Mouse (Mus musculus): Measurements from ENCODE around the gene Zfyve21. TPM values are rescaled to one million over a fixed set of nuclear protein-coding genes. Genes with fewer than 3 reads are reported as not detected.

The Zfyve21 gene
- total RNA-seq (2021), result 10 to 100 TPM; 10.4 to 16.2 TPM
- long read RNA-seq, experiment 1, transcript Zfyve21-207 (8 exons, 794 nt), result major isoform, 19 of 43 reads
- long read RNA-seq, experiment 1, transcript Zfyve21-201 (7 exons, 1,308 nt), result minor isoform, 10 of 43 reads
- long read RNA-seq, experiment 1, transcript Zfyve21-204 (8 exons, 1,265 nt), result minor isoform, 5 of 43 reads
- long read RNA-seq, experiment 1, partial matches to known transcripts, result 0 of 43 reads
- long read RNA-seq, experiment 1, other reads (novel, unspliced or antisense), result 9 of 43 reads
- long read RNA-seq, experiment 2, transcript Zfyve21-201 (7 exons, 1,308 nt), result minor isoform, 11 of 50 reads
- long read RNA-seq, experiment 2, transcript Zfyve21-204 (8 exons, 1,265 nt), result minor isoform, 8 of 50 reads
- long read RNA-seq, experiment 2, transcript Zfyve21-207 (8 exons, 794 nt), result major isoform, 25 of 50 reads
- long read RNA-seq, experiment 2, partial matches to known transcripts, result 0 of 50 reads
- long read RNA-seq, experiment 2, other reads (novel, unspliced or antisense), result 6 of 50 reads

DNA sequence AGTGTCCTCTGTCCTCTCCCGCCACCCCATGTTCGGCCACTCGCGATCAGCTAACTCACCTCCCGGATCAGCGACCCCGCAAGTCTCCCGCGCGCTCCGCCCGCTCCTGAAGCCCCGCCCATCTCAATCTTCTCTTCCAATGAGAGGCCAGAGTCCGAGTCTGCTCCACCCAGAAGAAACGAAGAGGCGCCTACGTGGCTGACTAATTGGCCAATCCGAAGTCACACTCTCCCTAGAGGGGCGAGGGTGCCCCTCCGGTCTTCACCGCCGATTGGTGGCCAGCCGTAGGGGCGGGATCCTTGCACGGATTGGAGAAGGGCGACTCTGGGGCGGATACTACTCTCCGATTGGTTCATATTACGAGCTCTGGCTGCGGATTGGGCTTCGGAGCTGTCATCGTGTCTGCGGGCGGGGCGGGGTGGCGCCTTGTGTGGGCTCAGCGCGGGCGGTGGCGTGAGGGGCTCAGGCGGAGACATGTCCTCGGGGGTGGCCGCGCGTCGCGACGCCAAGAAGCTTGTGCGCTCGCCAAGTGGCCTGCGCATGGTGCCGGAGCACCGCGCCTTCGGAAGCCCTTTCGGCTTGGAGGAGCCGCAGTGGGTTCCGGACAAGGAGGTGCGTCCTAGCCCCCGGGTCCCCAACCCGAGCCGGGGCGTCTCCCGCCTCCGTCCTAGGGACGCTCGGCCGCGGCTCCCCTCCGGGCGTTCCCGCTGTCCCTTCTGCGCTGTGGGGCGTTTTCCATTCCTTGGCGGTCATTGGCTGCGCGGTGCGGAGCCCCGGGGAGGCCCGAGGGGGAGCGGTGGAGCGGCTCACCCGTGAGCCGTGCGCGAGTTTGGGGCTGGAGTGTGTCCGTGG lies at the start of gene Zfyve21, which contains the start of gene Xrcc3:
Gene Zfyve21, plus strand, starts transcription at position 405 of the 852 bp plus-strand sequence.
Gene Xrcc3, minus strand, starts transcription at position 108 of the 852 bp plus-strand sequence.
- intact Hi-C loops (cut with DNase I), result no loop called here
- DNase-seq, result peak; percentile 93 to 98

DNA sequence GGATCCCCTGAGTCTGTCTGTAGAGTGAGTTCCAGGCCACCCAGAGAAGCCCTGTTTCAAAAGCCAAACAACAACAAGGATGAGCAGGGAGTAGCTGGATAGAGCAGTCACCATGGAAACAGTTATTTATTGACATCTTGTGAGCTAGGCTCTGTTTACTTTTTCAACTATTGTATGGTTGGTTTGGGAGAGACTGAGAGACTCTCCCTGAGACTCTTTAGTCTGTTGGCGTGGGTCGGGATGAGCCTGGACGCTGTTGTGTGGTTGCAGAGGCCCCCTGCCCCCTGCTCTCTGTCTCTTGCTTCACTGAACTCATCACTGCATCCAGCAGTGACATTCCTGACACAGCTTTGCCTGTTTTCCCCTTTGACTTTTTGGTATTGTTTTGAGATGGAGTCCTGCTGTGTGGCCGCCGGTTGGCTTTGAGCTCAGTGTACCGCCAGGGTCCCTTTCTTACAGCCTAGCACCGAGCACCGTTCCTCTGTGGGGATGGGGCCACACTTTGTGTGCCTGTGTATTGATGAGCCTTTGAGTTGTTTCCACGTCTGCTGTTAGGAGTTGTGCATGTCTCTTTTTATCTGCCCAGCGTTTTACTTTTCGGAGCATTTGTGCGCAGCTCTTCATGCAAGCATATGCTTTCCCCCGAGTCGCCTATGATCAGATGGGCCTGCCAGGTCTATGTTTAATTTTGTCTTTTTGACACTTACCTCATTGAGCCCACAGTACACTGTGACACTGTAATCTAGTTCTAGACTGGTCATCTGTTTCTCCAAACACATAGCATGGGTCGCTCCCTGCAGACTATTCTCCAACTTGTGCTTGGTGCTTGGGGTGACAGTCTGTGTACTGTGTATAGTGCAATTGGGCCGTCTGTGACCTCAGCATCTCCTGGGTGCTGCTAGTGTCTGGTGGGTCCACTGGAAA lies 47.4 kb upstream of the Zfyve21 start:
- no peak for DNase-seq
- intact Hi-C loops (cut with DNase I), result no loop called here

DNA sequence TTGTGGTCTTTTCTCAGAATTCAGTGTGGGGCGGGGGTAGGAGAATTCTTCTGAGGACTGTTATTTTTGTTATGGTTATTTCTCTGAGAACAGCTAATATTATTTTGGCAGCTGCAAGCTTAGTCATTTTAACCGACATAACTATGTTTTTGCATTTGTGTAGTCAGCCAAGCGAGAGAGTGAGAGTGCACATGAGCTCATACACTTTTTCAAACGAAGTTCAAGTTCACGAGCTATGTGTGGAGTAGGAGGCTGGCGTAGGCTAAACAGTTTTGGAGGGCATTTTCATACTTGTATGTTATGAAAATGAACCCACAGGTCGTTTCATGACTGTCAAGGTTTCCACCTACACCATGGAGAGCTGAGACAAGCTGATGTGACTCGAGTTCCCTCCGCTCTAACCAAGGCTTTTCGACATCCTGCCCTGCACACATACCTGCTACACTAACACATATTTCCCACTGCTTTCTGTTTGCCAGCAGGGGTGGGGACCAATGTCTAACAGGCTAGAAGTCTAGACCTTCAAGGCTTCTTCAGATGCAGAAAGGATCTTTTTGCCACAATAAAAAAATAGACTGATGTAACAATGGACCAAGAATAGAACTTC lies 45.5 kb upstream of the Zfyve21 start:
- intact Hi-C loops (cut with DNase I), result no loop called here
- DNase-seq, result no peak

DNA sequence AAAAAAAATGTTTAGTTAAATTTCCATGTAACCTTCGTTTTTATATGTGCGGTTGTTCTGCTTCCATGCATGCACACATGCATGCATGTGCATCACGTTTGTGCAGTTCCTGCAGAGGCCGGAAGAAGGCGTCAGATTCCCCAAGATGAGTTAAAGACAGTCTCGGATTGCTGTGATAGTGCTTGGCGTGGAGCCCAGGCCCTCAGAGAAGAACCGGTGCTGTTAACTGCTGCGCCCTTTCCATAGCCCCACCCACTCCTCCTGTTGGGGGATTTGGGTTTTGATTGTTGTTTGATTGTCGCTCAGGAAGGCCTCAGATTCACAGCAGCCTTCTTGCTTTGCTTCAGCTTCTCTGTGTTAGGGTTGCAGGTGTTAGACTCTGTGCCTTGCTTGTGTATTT lies 44.7 kb upstream of the Zfyve21 start:
- intact Hi-C loops (cut with DNase I), result no loop called here
- DNase-seq, result peak; percentile 36 to 47

DNA sequence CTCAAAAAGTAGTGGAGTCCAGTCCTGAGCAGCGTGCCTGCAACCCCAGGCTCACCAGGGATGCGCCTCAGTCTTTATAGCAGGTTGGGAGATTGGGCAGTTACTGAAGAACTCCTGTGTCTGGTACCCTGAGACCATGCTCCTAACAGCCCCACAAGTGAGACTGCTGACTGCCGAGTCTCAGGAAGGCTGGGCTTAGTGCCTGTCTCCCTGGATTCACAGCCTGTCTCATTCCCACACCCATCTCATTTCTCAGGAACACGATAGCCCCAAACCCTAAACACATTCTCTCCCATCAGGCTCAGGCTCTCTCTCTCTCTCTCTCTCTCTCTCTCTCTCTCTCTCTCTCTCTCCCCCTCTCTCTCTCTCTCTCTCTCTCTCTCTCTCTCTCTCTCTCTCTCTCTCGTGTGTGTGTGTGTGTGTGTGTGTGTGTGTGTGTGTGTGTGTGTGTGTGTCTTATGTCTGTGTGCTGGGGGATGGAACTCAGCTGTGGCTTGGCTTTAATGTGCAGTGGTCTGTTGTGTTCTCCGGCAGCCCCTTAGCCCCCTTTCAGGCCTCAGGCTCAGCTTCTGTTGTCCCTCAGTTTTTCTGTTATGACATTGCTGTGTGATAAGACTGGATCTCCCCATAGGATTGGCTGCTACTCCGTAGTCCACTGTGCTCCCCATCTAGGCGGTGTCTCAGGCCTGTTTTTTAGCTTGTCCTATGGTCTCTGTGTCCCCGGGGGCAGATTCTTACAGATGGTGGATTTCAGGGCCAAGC lies 44.0 kb upstream of the Zfyve21 start:
- DNase-seq, result peak in 1 of 2 experiments; percentile 13
- intact Hi-C loops (cut with DNase I), result no loop called here

DNA sequence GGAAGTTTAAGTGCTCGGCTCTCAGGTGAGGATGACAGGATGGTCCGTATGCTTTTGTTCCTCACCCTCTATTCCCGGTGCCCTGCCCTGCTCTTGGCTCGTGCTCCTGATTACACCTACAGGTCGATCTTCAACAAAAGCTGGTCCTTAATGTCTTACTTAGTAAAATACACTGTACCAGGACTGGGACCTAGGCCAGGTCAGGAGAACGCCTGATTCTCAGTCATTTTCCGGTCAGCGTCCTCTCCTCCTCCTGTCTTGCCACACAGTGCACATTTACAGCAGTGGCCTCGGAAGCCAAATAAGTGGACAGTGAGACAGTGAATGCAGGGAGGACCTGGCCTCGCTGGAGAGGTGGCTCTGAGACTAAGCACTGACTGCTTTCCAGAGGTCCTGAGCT lies 43.3 kb upstream of the Zfyve21 start:
- intact Hi-C loops (cut with DNase I), result no loop called here
- DNase-seq, result peak in 1 of 2 experiments; percentile 11

DNA sequence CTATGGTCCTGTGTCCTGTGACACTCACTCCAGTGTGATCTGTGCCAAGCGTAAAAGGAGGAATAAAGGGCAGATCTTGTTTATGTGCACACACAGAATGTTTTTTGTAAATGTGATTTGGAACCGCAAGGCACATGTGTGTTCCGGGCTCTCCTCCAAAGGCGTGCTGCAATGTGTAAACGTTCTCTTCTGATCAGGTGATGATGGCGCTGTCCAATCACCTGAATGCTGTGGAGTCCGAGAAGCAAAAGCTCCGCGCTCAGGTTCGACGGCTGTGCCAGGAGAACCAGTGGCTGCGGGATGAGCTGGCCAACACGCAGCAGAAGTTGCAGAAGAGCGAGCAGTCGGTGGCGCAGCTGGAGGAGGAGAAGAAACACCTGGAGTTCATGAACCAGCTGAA lies 39.8 kb upstream of the Zfyve21 start:
- intact Hi-C loops (cut with DNase I), result no loop called here
- no peak for DNase-seq

DNA sequence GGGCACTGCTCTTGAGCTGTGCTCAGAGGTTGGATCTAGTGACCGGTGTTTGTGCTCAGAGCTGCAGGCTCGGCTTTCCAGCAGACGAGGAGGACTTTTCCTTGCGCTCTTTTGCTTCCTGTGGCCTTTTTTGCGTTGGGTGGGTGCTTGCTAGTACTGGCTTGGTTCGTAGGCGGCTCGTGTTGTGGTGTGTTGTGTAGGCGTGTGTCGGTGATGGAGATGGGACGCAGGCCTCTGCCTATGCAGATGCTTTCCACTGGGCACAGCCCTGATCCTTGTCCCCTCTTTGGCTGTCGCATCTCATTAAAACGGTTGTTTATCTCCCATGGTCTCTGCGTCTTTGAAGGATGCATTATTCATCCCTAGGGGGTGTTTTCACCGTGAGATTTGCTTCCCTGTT lies 39.1 kb upstream of the Zfyve21 start:
- DNase-seq, result no peak
- intact Hi-C loops (cut with DNase I), result no loop called here

DNA sequence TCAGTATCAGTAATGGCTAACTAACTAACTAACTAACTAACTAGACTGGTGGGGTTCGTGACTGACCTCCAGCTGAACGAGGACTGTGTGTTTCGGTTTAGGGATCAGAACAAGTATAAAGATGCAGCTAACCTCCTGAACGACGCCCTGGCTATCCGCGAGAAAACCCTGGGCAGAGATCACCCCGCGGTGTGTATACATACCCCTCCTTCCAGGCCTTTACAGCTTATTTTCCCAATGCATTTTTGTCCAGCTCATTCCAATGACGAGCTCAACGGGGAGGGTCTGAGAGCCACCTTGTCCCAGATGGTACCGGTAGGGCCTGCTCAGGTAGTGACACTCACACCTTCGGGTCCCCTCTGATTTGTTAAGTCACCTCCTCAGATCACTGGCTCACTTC lies 36.1 kb upstream of the Zfyve21 start:
- DNase-seq, result no peak
- intact Hi-C loops (cut with DNase I), result no loop called here

DNA sequence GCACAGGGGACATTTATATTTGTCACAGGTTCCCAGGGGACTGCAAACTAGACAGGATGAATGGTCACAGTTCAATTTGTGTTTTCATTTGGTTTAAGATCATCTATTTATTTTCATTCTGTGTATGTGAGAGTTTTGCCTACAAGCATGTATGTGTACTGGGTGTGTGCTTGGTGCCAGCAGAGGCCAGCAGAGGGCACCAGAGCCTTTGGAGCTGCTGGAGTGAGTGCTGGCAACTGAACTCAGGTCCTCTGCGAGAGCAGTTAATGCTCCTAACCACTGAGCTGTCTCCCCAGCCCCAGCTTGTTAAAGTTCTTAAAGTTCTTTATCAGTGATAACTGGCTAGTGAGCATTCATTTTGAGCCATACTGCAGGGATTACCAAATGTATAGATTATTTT lies 34.4 kb upstream of the Zfyve21 start:
- intact Hi-C loops (cut with DNase I), result no loop called here
- no peak for DNase-seq

DNA sequence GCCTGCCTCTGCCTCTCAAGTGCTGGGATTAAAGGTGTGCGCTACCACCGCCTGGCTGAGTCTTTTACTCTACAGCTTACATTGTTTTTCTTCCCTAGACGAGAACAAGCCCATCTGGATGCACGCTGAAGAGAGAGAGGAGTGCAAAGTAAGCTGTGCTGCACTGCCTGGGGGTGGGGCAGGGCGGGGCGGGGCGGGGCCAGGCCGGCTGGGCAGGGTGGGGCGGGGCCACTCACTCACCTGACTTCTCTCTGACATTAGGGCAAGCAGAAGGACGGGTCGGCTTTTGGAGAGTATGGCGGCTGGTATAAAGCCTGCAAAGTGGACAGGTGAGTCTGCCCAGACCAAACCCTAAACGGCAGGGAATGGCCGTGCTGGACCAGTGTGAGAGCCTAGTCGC lies 28.8 kb upstream of the Zfyve21 start:
- intact Hi-C loops (cut with DNase I), result no loop called here
- no peak for DNase-seq

DNA sequence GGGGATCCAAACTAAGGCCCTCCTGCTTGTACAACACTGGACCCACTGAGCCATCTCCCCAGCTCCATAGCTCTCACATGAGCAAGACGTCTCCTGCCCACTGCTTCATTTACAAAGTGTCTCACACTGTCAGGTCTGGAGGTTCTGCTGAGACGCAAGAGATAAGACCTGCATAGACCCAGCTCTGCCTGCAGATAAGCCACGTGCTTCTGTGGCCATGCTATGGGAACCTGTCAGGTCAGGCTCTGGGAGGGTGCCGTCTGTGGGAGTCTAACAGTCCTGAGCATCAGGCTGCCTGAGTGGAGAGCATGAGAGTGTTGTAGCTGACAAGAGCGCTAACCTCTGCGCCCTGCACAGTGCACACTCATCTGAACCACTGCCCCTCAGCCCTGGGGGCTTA lies 27.0 kb upstream of the Zfyve21 start:
- intact Hi-C loops (cut with DNase I), result no loop called here

DNA sequence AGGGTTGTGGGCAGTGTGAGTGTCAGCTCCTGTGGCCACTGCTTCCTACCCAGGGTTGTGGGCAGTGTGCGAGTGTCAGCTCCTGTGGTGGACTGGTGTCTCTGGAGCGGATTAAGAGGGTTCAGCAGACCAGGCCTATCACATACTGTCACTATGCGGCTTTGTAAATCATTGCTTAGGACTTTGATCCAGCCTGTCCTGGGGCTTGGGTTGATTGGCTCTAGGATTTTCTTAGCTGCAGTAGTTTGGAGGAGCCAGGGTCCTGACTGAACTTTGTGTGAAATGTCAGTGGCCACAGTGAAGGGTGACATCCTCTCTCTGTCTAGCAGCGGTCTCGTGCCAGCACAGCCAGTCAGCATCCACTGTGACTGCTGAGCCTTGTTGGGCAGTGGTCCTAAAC lies 23.9 kb upstream of the Zfyve21 start:
- no peak for DNase-seq
- intact Hi-C loops (cut with DNase I), result no loop called here

More for the DNA sequence above, 27.0 kb upstream of the Zfyve21 start:
- no peak for DNase-seq

DNA sequence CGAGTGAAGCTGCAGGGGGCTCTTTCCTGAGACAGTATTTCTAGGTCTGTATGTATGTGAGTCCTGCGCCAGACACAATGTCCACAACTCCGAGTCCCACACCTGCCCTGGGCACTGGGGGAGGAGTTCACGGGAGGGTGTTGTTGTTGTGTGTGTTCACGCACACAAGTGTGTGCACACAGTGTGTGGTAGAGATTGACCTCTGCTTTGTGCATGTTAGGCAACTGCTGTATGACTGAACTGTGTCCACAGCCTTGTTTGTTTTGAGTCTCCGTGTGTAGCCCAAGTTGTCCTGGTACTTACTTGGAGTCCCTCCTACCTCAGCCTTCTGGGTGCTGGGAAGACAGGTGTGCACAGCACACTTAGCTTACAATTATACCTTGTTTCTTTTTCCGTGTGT lies 23.3 kb upstream of the Zfyve21 start:
- no peak for DNase-seq
- intact Hi-C loops (cut with DNase I), result no loop called here

DNA sequence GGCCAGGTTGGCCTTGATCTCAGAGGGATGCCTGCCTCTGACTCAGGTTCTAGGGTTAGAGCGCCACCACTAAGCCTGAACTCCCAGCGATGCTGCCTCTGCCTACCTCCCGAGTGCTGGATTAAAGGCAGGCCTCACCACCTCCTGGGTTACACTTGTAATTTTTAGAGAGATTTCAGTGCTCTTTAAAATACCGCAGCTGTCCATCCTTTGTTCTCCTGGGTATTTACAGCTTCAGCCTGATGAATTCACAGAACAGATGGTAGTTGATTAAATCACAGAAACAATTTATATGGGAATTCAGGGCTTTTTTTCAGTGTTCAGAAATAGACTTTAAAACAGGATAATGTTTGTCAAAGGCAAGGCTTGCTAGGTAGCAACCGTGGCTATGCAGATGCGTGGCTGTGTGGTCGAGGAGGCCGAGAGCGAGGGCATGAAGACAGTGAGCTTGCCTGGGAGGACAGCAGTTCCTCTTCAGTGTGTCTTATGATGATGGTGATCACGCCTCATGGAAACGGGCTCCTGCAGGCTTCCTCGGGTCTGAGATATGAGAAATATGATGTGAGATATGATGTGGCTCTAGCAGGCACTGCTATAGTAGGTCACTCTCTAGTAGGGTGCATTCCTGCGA lies 22.4 kb upstream of the Zfyve21 start:
- no peak for DNase-seq
- intact Hi-C loops (cut with DNase I), result no loop called here

DNA sequence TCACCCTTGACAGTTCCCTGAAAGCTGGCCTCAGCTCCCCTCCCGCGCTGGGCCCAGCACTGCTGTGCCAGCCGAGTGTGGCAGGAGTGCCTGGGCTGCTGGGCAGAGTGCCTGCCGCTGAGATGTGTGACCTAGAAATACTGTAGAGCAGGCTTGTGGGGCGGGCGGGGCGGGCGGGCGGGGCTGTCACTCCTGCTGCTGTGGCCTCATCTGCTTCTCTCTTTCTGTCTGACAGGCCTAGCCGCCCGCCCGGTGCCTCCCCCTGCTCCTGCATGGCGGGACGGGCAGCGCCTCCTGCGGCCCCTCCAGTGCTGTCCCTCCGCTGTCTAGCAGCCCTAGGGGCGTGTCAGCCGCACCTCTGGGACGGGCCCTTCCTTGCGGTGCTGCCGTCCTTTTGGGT lies 19.9 kb upstream of the Zfyve21 start:
- intact Hi-C loops (cut with DNase I), result no loop called here

DNA sequence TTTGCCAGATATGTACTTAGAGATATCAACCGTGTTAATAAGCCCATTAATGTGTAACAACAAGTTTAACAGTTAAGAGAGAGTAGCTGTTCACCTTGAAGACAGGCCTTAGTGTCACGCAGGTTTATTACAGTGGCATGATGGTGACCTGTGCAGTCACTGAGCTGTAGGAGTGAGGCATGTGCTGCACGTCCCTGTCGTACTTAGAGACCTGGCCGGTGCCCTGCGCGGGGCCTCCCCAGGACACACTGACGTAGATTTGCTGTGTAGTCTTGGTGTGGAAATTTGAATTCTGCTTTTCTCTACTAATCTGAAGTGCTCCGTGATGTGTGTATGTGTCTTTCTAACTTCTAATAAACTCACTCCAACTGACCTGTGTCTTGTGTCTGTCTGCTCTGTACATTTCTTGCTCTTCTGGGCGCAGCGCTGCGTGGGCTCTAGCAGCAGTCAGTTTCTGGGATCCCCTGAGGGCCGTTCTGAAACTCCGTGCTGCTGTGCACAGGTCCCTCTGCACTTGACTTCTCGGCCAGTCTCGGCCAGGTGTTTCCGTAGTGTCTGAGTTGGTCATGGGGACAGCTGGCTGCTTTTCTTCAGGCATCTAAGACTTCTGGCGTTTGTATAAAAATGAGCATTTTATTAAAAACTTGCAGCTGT lies 19.3 kb upstream of the Zfyve21 start:
- no peak for DNase-seq
- intact Hi-C loops (cut with DNase I), result no loop called here

More for the DNA sequence above, 19.9 kb upstream of the Zfyve21 start:
- DNase-seq, result peak; percentile 43 to 64
